Mouse (Mus musculus): ENCODE measurements around the gene Naif1. TPM values are rescaled to one million over a fixed set of nuclear protein-coding genes. Genes with fewer than 3 reads are reported as not detected.
A peak's percentile ranks its signal among the peaks of the same experiment; 100 is the strongest.

Gene Naif1
- polyA plus RNA-seq, 1 experiment from 2014 or later, result 5.4 TPM

DNA sequence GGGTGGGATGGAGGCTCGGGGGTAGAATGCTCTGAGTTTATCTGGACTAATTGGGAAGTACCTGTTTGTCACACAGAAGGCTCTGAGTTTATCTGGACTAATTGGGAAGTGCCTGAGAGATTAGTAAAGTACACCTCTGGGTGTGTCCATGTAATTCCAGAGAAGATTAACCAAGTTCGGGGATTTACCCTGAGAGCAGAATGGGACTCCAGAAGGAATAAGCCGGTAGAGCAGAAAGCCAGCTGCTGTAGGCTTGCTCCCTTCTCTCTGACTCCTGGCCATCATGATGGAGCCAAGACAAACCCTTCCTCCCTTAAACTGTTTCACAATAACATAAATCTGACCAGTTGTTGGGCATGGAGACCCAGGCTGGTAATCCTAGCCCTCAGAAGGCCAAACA is 25.5 kb upstream of the Naif1 start:
- H3K4me3 ChIP-seq (ENCODE audit: low read depth, low read length), result no peak overlapping the region
- H3K27ac ChIP-seq (ENCODE audit: low read depth, low read length), result peak overlapping the region; percentile 16
- no peak overlapping the region for H3K4me2 ChIP-seq (ENCODE audit: low read depth, low read length)
- H3K9ac ChIP-seq (replicated peaks; ENCODE audit: low read depth, low read length), result no peak overlapping the region
- H3K4me1 ChIP-seq (ENCODE audit: control insufficient read depth, insufficient read depth, low read length), result peaks cover 37% of the 10 kb centered on the region
- 69% methylated on average over 3 of the region's 3 CpGs for WGBS
- H3K36me3 ChIP-seq (ENCODE audit: control insufficient read depth, insufficient read depth, low read length), result peaks cover 11% of the 10 kb centered on the region; the same call in 1 of the 2 replicates
- no peaks in the 10 kb centered on the region for H3K27me3 ChIP-seq (ENCODE audit: control insufficient read depth, insufficient read depth, low read length)
- no peak for ATAC-seq (ENCODE audit: low read depth)
- no peaks in the 10 kb centered on the region for H3K9me3 ChIP-seq (ENCODE audit: control insufficient read depth, low read length)

GRCm38 (mm10) chr2:32425568-32425967 is 24.7 kb upstream of the Naif1 start:
- peaks cover 4% of the 10 kb centered on the region; the same call in 1 of the 2 replicates for H3K36me3 ChIP-seq (ENCODE audit: control insufficient read depth, insufficient read depth, low read length)
- H3K27ac ChIP-seq (ENCODE audit: low read depth, low read length), result no peak overlapping the region
- no peak overlapping the region for H3K4me3 ChIP-seq (ENCODE audit: low read depth, low read length)
- H3K9ac ChIP-seq (replicated peaks; ENCODE audit: low read depth, low read length), result no peak overlapping the region
- H3K4me1 ChIP-seq (ENCODE audit: control insufficient read depth, insufficient read depth, low read length), result peaks cover 44% of the 10 kb centered on the region
- ATAC-seq (ENCODE audit: low read depth), result no peak
- H3K4me2 ChIP-seq (ENCODE audit: low read depth, low read length), result no peak overlapping the region
- 80% methylated on average over 5 of the region's 5 CpGs for WGBS
- no peaks in the 10 kb centered on the region for H3K9me3 ChIP-seq (ENCODE audit: control insufficient read depth, low read length)
- no peaks in the 10 kb centered on the region for H3K27me3 ChIP-seq (ENCODE audit: control insufficient read depth, insufficient read depth, low read length)

GRCm38 (mm10) chr2:32426141-32426540 is 24.1 kb upstream of the Naif1 start:
- Histone ChIP-seq H3K27me3 (ENCODE audit: control insufficient read depth, insufficient read depth, low read length) (no peaks in the 10 kb centered on the region), H3K36me3 (ENCODE audit: control insufficient read depth, insufficient read depth, low read length) (no peaks in the 10 kb centered on the region; the same call in 1 of the 2 replicates), H3K4me1 (ENCODE audit: control insufficient read depth, insufficient read depth, low read length) (peaks cover 44% of the 10 kb centered on the region), H3K9ac (replicated peaks; ENCODE audit: low read depth, low read length) (no peak overlapping the region), H3K27ac (ENCODE audit: low read depth, low read length) (no peak overlapping the region), H3K4me2 (ENCODE audit: low read depth, low read length) (no peak overlapping the region), H3K9me3 (ENCODE audit: control insufficient read depth, low read length) (no peaks in the 10 kb centered on the region), H3K4me3 (ENCODE audit: low read depth, low read length) (no peak overlapping the region)
- ATAC-seq (ENCODE audit: low read depth), result no peak
- 97% methylated on average over 1 of the region's 1 CpGs for WGBS

GRCm38 (mm10) chr2:32427720-32428119 is 22.5 kb upstream of the Naif1 start:
- peak overlapping the region; percentile 54 for H3K4me3 ChIP-seq (ENCODE audit: low read depth, low read length)
- ATAC-seq (ENCODE audit: low read depth), result no peak
- H3K9me3 ChIP-seq (ENCODE audit: control insufficient read depth, low read length), result no peaks in the 10 kb centered on the region
- peaks cover 49% of the 10 kb centered on the region for H3K4me1 ChIP-seq (ENCODE audit: control insufficient read depth, insufficient read depth, low read length)
- WGBS, result 83% methylated on average over 5 of the region's 5 CpGs
- no peaks in the 10 kb centered on the region for H3K36me3 ChIP-seq (ENCODE audit: control insufficient read depth, insufficient read depth, low read length)
- H3K27me3 ChIP-seq (ENCODE audit: control insufficient read depth, insufficient read depth, low read length), result no peaks in the 10 kb centered on the region
- peak overlapping the region; percentile 66 for H3K4me2 ChIP-seq (ENCODE audit: low read depth, low read length)
- peak overlapping the region; percentile 74 for H3K27ac ChIP-seq (ENCODE audit: low read depth, low read length)
- 0 out of 2 replicates have a peak overlapping the region, but pooled peaks have one; percentile 50 for H3K9ac ChIP-seq (replicated peaks; ENCODE audit: low read depth, low read length)

- H3K9me3 ChIP-seq (ENCODE audit: control insufficient read depth, low read length), result no peaks in the 10 kb centered on the region
- ATAC-seq (ENCODE audit: low read depth), result peak; percentile 75
- H3K9ac ChIP-seq (replicated peaks; ENCODE audit: low read depth, low read length), result peak overlapping the region; percentile 50
- H3K27ac ChIP-seq (ENCODE audit: low read depth, low read length), result peak overlapping the region; percentile 74
- peak overlapping the region; percentile 66 for H3K4me2 ChIP-seq (ENCODE audit: low read depth, low read length)
- H3K36me3 ChIP-seq (ENCODE audit: control insufficient read depth, insufficient read depth, low read length), result no peaks in the 10 kb centered on the region
- H3K4me3 ChIP-seq (ENCODE audit: low read depth, low read length), result peak overlapping the region; percentile 54
- H3K27me3 ChIP-seq (ENCODE audit: control insufficient read depth, insufficient read depth, low read length), result no peaks in the 10 kb centered on the region
- WGBS, result 24% methylated on average over 8 of the region's 8 CpGs
- H3K4me1 ChIP-seq (ENCODE audit: control insufficient read depth, insufficient read depth, low read length), result peaks cover 47% of the 10 kb centered on the region
Observed at GRCm38 (mm10) chr2:32428262-32428722, 22.0 kb upstream of the Naif1 start.

- 60% methylated on average over 4 of the region's 4 CpGs for WGBS
- peaks cover 39% of the 10 kb centered on the region for H3K4me1 ChIP-seq (ENCODE audit: control insufficient read depth, insufficient read depth, low read length)
- H3K27ac ChIP-seq (ENCODE audit: low read depth, low read length), result peak overlapping the region; percentile 74
- no peaks in the 10 kb centered on the region for H3K27me3 ChIP-seq (ENCODE audit: control insufficient read depth, insufficient read depth, low read length)
- H3K9me3 ChIP-seq (ENCODE audit: control insufficient read depth, low read length), result no peaks in the 10 kb centered on the region
- peak overlapping the region; percentile 50 for H3K9ac ChIP-seq (replicated peaks; ENCODE audit: low read depth, low read length)
- ATAC-seq (ENCODE audit: low read depth), result no peak
- H3K4me3 ChIP-seq (ENCODE audit: low read depth, low read length), result peak overlapping the region; percentile 54
- no peaks in the 10 kb centered on the region for H3K36me3 ChIP-seq (ENCODE audit: control insufficient read depth, insufficient read depth, low read length)
- H3K4me2 ChIP-seq (ENCODE audit: low read depth, low read length), result peak overlapping the region; percentile 66
Observed at GRCm38 (mm10) chr2:32429215-32429891, 20.9 kb upstream of the Naif1 start.

GRCm38 (mm10) chr2:32430701-32431676 is 19.3 kb upstream of the Naif1 start:
- Histone ChIP-seq H3K4me2 (ENCODE audit: low read depth, low read length) (peak overlapping the region; percentile 66), H3K9ac (replicated peaks; ENCODE audit: low read depth, low read length) (peak overlapping the region; percentile 83), H3K27ac (ENCODE audit: low read depth, low read length) (peak overlapping the region; percentile 91), H3K4me1 (ENCODE audit: control insufficient read depth, insufficient read depth, low read length) (peaks cover 37% of the 10 kb centered on the region), H3K9me3 (ENCODE audit: control insufficient read depth, low read length) (no peaks in the 10 kb centered on the region), H3K27me3 (ENCODE audit: control insufficient read depth, insufficient read depth, low read length) (no peaks in the 10 kb centered on the region), H3K36me3 (ENCODE audit: control insufficient read depth, insufficient read depth, low read length) (no peaks in the 10 kb centered on the region), H3K4me3 (ENCODE audit: low read depth, low read length) (peak overlapping the region; percentile 54)
- 6% methylated on average over 18 of the region's 18 CpGs for WGBS
- peak; percentile 95 for ATAC-seq (ENCODE audit: low read depth)

DNA sequence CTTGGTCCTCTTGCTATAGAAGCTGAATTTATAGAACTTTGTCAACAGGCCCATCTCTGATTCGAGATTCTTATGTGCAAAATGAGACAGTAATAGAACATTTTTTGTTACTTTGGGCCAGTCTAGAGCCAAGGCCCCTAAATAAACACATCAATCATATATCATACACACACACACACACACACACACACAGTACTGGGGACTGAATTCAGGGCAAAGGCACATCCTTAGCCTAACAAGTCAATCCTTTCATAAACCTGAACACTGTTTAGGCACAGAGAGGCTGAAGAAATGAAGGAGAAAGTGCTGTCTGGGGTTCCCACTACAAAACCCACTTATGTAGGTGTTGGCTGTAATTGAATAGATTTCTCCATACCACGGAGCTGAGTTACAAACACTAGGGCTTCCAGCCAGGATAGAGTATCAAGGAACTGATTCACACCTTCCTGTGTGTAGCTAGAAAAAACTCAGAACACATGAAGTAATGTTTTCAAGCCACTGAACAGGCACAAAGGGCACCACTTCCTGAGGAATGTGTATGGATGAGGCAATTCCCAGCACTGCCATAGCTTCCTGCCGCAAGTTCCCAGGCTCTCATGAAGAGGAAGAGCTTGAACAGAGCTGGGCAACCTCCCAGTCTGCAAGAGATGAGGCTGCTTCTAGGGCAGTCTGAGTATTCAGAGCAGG is 13.4 kb upstream of the Naif1 start:
- Histone ChIP-seq H3K36me3 (ENCODE audit: control insufficient read depth, insufficient read depth, low read length) (no peaks in the 10 kb centered on the region), H3K4me1 (ENCODE audit: control insufficient read depth, insufficient read depth, low read length) (0 out of 2 replicates have a peak, but pooled peaks cover 10% of the 10 kb centered on the region), H3K27ac (ENCODE audit: low read depth, low read length) (peak overlapping the region; percentile 45; the same call in 1 of the 2 replicates), H3K4me2 (ENCODE audit: low read depth, low read length) (no peak overlapping the region), H3K4me3 (ENCODE audit: low read depth, low read length) (no peak overlapping the region), H3K9ac (replicated peaks; ENCODE audit: low read depth, low read length) (no peak overlapping the region), H3K9me3 (ENCODE audit: control insufficient read depth, low read length) (no peaks in the 10 kb centered on the region), H3K27me3 (ENCODE audit: control insufficient read depth, insufficient read depth, low read length) (no peaks in the 10 kb centered on the region)
- peak; percentile 34; the same call in 1 of the 2 replicates for ATAC-seq (ENCODE audit: low read depth)
- 39% methylated on average over 3 of the region's 3 CpGs for WGBS
